Mouse (Mus musculus): ENCODE data around the gene Mgmt. TPM values are rescaled to one million over a fixed set of nuclear protein-coding genes. Genes with fewer than 3 reads are reported as not detected.

Gene Mgmt
- polyA plus RNA-seq, 2 experiments, result 1.3 to 3.4 TPM

GRCm38 (mm10) chr7:136943886-136944285, 49.5 kb downstream of the Mgmt start:
- TF ChIP-seq EP300 (IDR thresholded peaks at IDR 0.05; ENCODE audit: low read depth) (no peak), CTCF (IDR thresholded peaks at IDR 0.05; ENCODE audit: low read depth) (no peak)
- no peak overlapping the region for H3K9ac ChIP-seq (replicated peaks)
- WGBS (ENCODE audit: insufficient replicate concordance), result 62% methylated on average over 5 of the region's 5 CpGs
- H3K4me3 ChIP-seq (ENCODE audit: insufficient read depth in 1 of 2, low read depth in 2 of 2, low read length in 2 of 2), result no peak overlapping the region
- no peak overlapping the region for H3K4me2 ChIP-seq (ENCODE audit: low read depth)
- no peaks in the 10 kb centered on the region for H3K27me3 ChIP-seq (ENCODE audit: control insufficient read depth, insufficient read depth, low read length)
- no peaks in the 10 kb centered on the region for H3K4me1 ChIP-seq (replicated peaks; ENCODE audit: control insufficient read depth in 2 of 2, insufficient read depth in 2 of 2, low read length in 1 of 2)
- no peaks in the 10 kb centered on the region for H3K9me3 ChIP-seq (ENCODE audit: control insufficient read depth, low read length)
- H3K27ac ChIP-seq, result no peak overlapping the region
- no peaks in the 10 kb centered on the region for H3K36me3 ChIP-seq (replicated peaks; ENCODE audit: control insufficient read depth, insufficient read depth, low read depth)
- no peak for DNase-seq (ENCODE audit: low read depth in 3 of 3, low spot score in 3 of 3)
- ATAC-seq (ENCODE audit: insufficient read depth), result no peak

GRCm38 (mm10) chr7:136945697-136946096, 51.3 kb downstream of the Mgmt start:
- no peaks in the 10 kb centered on the region for H3K27me3 ChIP-seq (ENCODE audit: control insufficient read depth, insufficient read depth, low read length)
- DNase-seq (ENCODE audit: low read depth in 3 of 3, low spot score in 3 of 3) (no peak), ATAC-seq (ENCODE audit: insufficient read depth) (no peak)
- H3K9me3 ChIP-seq (ENCODE audit: control insufficient read depth, low read length), result no peaks in the 10 kb centered on the region
- no peaks in the 10 kb centered on the region for H3K36me3 ChIP-seq (replicated peaks; ENCODE audit: control insufficient read depth, insufficient read depth, low read depth)
- no peaks in the 10 kb centered on the region for H3K4me1 ChIP-seq (replicated peaks; ENCODE audit: control insufficient read depth in 2 of 2, insufficient read depth in 2 of 2, low read length in 1 of 2)
- no peak overlapping the region for H3K4me3 ChIP-seq (ENCODE audit: insufficient read depth in 1 of 2, low read depth in 2 of 2, low read length in 2 of 2)
- H3K27ac ChIP-seq, result no peak overlapping the region
- H3K9ac ChIP-seq (replicated peaks), result no peak overlapping the region
- WGBS (ENCODE audit: insufficient replicate concordance), result 59% methylated on average over 10 of the region's 10 CpGs
- no peak overlapping the region for H3K4me2 ChIP-seq (ENCODE audit: low read depth)
- TF ChIP-seq EP300 (IDR thresholded peaks at IDR 0.05; ENCODE audit: low read depth) (no peak), CTCF (IDR thresholded peaks at IDR 0.05; ENCODE audit: low read depth) (no peak)

- DNase-seq (ENCODE audit: low read depth in 3 of 3, low spot score in 3 of 3) (no peak), ATAC-seq (ENCODE audit: insufficient read depth) (no peak)
- H3K4me2 ChIP-seq (ENCODE audit: low read depth), result no peak overlapping the region
- H3K9ac ChIP-seq (replicated peaks), result no peak overlapping the region
- H3K27ac ChIP-seq, result no peak overlapping the region
- 73% methylated on average over 9 of the region's 9 CpGs for WGBS (ENCODE audit: insufficient replicate concordance)
- no peaks in the 10 kb centered on the region for H3K27me3 ChIP-seq (ENCODE audit: control insufficient read depth, insufficient read depth, low read length)
- no peak for TF ChIP-seq CTCF (IDR thresholded peaks at IDR 0.05; ENCODE audit: low read depth)
- no peak for TF ChIP-seq EP300 (IDR thresholded peaks at IDR 0.05; ENCODE audit: low read depth)
- no peak overlapping the region for H3K4me3 ChIP-seq (ENCODE audit: insufficient read depth in 1 of 2, low read depth in 2 of 2, low read length in 2 of 2)
- H3K36me3 ChIP-seq (replicated peaks; ENCODE audit: control insufficient read depth, insufficient read depth, low read depth), result no peaks in the 10 kb centered on the region
- no peaks in the 10 kb centered on the region for H3K9me3 ChIP-seq (ENCODE audit: control insufficient read depth, low read length)
- no peaks in the 10 kb centered on the region for H3K4me1 ChIP-seq (replicated peaks; ENCODE audit: control insufficient read depth in 2 of 2, insufficient read depth in 2 of 2, low read length in 1 of 2)
These were observed 51.7 kb downstream of the Mgmt start for GRCm38 (mm10) chr7:136946131-136946530.

- ATAC-seq (ENCODE audit: insufficient read depth) (no peak), DNase-seq (ENCODE audit: low read depth in 3 of 3, low spot score in 3 of 3) (no peak)
- no peaks in the 10 kb centered on the region for H3K36me3 ChIP-seq (replicated peaks; ENCODE audit: control insufficient read depth, insufficient read depth, low read depth)
- H3K4me2 ChIP-seq (ENCODE audit: low read depth), result no peak overlapping the region
- H3K9ac ChIP-seq (replicated peaks), result no peak overlapping the region
- no peaks in the 10 kb centered on the region for H3K9me3 ChIP-seq (ENCODE audit: control insufficient read depth, low read length)
- H3K27me3 ChIP-seq (ENCODE audit: control insufficient read depth, insufficient read depth, low read length), result no peaks in the 10 kb centered on the region
- no peak for TF ChIP-seq EP300 (IDR thresholded peaks at IDR 0.05; ENCODE audit: low read depth)
- TF ChIP-seq CTCF (IDR thresholded peaks at IDR 0.05; ENCODE audit: low read depth), result no peak
- no peaks in the 10 kb centered on the region for H3K4me1 ChIP-seq (replicated peaks; ENCODE audit: control insufficient read depth in 2 of 2, insufficient read depth in 2 of 2, low read length in 1 of 2)
- H3K27ac ChIP-seq, result no peak overlapping the region
- 56% methylated on average over 6 of the region's 6 CpGs for WGBS (ENCODE audit: insufficient replicate concordance)
- H3K4me3 ChIP-seq (ENCODE audit: insufficient read depth in 1 of 2, low read depth in 2 of 2, low read length in 2 of 2), result no peak overlapping the region
These were observed 53.9 kb downstream of the Mgmt start for GRCm38 (mm10) chr7:136948275-136948810.

- DNase-seq (ENCODE audit: low read depth in 3 of 3, low spot score in 3 of 3) (no peak), ATAC-seq (ENCODE audit: insufficient read depth) (no peak)
- H3K4me1 ChIP-seq (replicated peaks; ENCODE audit: control insufficient read depth in 2 of 2, insufficient read depth in 2 of 2, low read length in 1 of 2), result no peaks in the 10 kb centered on the region
- H3K9ac ChIP-seq (replicated peaks), result no peak overlapping the region
- H3K4me2 ChIP-seq (ENCODE audit: low read depth), result no peak overlapping the region
- H3K36me3 ChIP-seq (replicated peaks; ENCODE audit: control insufficient read depth, insufficient read depth, low read depth), result no peaks in the 10 kb centered on the region
- no peak overlapping the region for H3K4me3 ChIP-seq (ENCODE audit: insufficient read depth in 1 of 2, low read depth in 2 of 2, low read length in 2 of 2)
- no peaks in the 10 kb centered on the region for H3K27me3 ChIP-seq (ENCODE audit: control insufficient read depth, insufficient read depth, low read length)
- no peak for TF ChIP-seq EP300 (IDR thresholded peaks at IDR 0.05; ENCODE audit: low read depth)
- no peak for TF ChIP-seq CTCF (IDR thresholded peaks at IDR 0.05; ENCODE audit: low read depth)
- H3K27ac ChIP-seq, result no peak overlapping the region
- H3K9me3 ChIP-seq (ENCODE audit: control insufficient read depth, low read length), result no peaks in the 10 kb centered on the region
- 66% methylated on average over 7 of the region's 7 CpGs for WGBS (ENCODE audit: insufficient replicate concordance)
These were observed 58.2 kb downstream of the Mgmt start for GRCm38 (mm10) chr7:136952608-136953007.
